In the genomic region with DNA sequence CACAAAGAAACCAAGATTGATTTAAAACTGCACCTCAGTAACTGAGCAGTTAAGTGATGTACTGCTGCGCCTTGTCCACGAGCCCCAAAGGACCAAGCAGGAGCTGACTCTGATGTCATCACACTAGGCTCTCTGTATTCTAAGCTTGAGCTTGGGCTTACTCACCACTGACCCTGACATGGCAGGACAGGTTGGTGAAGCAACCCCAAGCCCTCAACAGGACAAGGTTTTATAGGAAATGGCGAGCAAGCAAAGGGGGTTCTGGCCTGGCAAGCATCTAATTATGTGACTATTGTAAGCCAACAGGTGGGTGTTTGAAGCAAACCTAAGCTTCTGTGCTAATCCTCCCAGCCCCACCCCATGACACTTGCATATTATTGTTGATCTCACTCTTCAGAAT, we compare ENCODE assay signal across 9 mouse cellular contexts. TPM values are rescaled to one million over a fixed set of nuclear protein-coding genes. Genes with fewer than 3 reads are reported as not detected.
"Had no signal": no experiment of that assay in that cellular context is flagged by ENCODE, and none has a peak within 500 bp of the region (broad histone marks: within the 10 kb centered on the region; RNA-seq: fewer than 3 reads in every experiment).

No protein-coding gene starts in this region.

- DNase-seq: lung, adult 18-20 months; lung, embryonic 14.5 days; lung, postnatal 10 days; lung, postnatal 4 days; midbrain, embryonic 14.5 days; right cerebral cortex, postnatal 14 days had no signal

RNA-seq across cellular contexts. Expression of a gene that starts 38.9 kb away (rescaled TPM):
- total RNA-seq: megakaryocyte, adult 5-6 weeks; megakaryocyte-erythroid progenitor cell, adult 5-6 weeks; neutrophil, adult 5-6 weeks had no signal
